Mouse (Mus musculus): ENCODE measurements around the gene Slc39a11.

- TF ChIP-seq GATA1 (IDR thresholded peaks at IDR 0.05; ENCODE audit: low read length) (no peak), TAL1 (IDR thresholded peaks at IDR 0.05; ENCODE audit: low read length) (no peak)
These were observed 382.2 kb downstream of the Slc39a11 start for GRCm38 (mm10) chr11:113267516-113268230.
